Mouse (Mus musculus) spleen, adult 2 months (tissue): ENCODE results near the gene Mrpl45. TPM values are rescaled to one million over a fixed set of nuclear protein-coding genes. Genes with fewer than 3 reads are reported as not detected.

Experiments used
- DNase-seq, 2 experiments: peaks; one replicate each; pipeline versions ENCODE4 v3.0.0 to v3.0.0-alpha.2; 2012 to 2021; ENCODE audit warnings: low spot score in 2 of 2, low read depth in 1 of 2
- H3K27ac ChIP-seq: fragments of 200-500 bp; 2 replicates; pipeline ENCODE4 v1.5.1; 2012; ENCODE audit warnings: low read length, inconsistent platforms; ENCODE audit not compliant: insufficient read depth
- H3K27me3 ChIP-seq: fragments of 200-500 bp; 2 replicates; pipeline ENCODE4 v1.6.1; 2012; ENCODE audit warnings: mild to moderate bottlenecking, moderate library complexity, low read length, inconsistent platforms; ENCODE audit not compliant: control insufficient read depth, insufficient read depth
- H3K36me3 ChIP-seq: fragments of 200-500 bp; 2 replicates; pipeline ENCODE4 v1.6.1; 2012; ENCODE audit warnings: mild to moderate bottlenecking, low read length, inconsistent platforms; ENCODE audit not compliant: control insufficient read depth, insufficient read depth
- H3K4me1 ChIP-seq: fragments of 200-500 bp; 2 replicates; pipeline ENCODE4 v1.6.1; 2011; ENCODE audit warnings: inconsistent platforms; ENCODE audit not compliant: control insufficient read depth, insufficient read depth, insufficient read length
- H3K4me3 ChIP-seq: fragments of 200-500 bp; 2 replicates; pipeline ENCODE4 v1.5.1; 2011; ENCODE audit warnings: mild to moderate bottlenecking, inconsistent platforms; ENCODE audit not compliant: insufficient read depth, insufficient read length; ENCODE audit errors: extremely low read depth
- CTCF ChIP-seq: fragments of 200-500 bp; IDR thresholded peaks from 2 replicates; pipeline ENCODE4 v1.5.1; 2011; ENCODE audit warnings: mild to moderate bottlenecking, inconsistent platforms; ENCODE audit not compliant: insufficient read depth, insufficient read length, insufficient replicate concordance; ENCODE audit errors: extremely low read depth
- POLR2A ChIP-seq: fragments of 200-500 bp; IDR thresholded peaks from 2 replicates; pipeline ENCODE4 v1.6.1; 2011; ENCODE audit warnings: low read depth, low read length, inconsistent platforms
- WGBS: fragments of 180-500 bp; shearing (Covaris S2); methylation state at CpG from one replicate; pipeline ENCODE4 v1.1.7; 2018; 5-methylcytosine and 5-hydroxymethylcytosine counted together
- polyA plus RNA-seq: library from polyadenylated mRNA; depleted of rRNA; stranded (reverse); fragments of >200 nt; gene quantifications from 2 replicates; pipeline ENCODE4 v1.2.3, GENCODE M21; 2012

Mrpl45 gene
- polyA plus RNA-seq, 1 experiment, result 5.6 TPM

DNA sequence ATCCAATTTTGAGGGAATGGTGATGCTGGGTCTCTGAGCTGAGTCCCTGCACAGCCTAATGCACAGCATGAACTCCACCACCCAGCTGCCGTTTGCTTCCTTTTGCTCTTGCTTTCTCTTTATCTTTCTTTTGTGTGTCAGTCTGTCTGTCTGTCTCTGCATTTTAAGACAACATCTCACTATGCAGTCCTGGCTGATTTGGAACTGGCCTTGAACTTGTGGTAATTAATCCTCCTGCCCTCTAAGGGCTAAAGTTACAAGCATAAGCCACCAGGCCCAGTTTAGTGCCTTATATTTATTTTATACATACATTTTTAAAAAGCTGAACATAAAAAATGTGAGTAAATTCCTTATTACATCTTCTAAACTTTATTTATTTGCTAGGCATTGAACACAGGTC, 39.5 kb upstream of the Mrpl45 start:
- Histone ChIP-seq H3K27me3 (no peaks in the 10 kb centered on the region), H3K4me3 (no peak overlapping the region), H3K27ac (no peak overlapping the region), H3K36me3 (no peaks in the 10 kb centered on the region), H3K4me1 (peaks cover 2% of the 10 kb centered on the region; the same call in 1 of the 2 replicates)
- no peak for DNase-seq
- TF ChIP-seq POLR2A, result no peak
- no peak for TF ChIP-seq CTCF
- 68% methylated on average over 1 of the region's 1 CpGs for WGBS

DNA sequence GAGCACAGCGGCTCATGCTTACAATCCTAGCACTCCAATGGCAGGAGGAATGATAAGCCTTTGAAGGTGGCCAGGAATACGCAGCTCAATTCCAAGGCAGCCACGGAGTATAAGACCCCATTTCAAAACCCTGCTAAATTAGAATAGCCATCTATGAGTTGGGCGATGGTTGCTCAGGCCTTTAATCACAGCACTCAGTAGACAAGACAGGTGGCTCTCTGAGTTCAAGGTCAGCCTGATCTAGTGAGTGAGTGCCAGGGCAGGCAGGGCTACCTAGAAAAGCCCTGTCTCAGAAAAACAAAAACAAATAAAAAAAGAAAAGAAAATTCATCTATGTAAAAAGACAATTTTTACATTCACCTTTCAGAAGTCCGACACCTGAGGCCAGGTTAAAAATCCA, 38.4 kb upstream of the Mrpl45 start:
- WGBS, result 94% methylated on average over 5 of the region's 5 CpGs
- no peak for TF ChIP-seq CTCF
- H3K27ac ChIP-seq, result no peak overlapping the region
- H3K36me3 ChIP-seq, result no peaks in the 10 kb centered on the region
- DNase-seq, result no peak
- H3K27me3 ChIP-seq, result no peaks in the 10 kb centered on the region
- H3K4me1 ChIP-seq, result peaks cover 2% of the 10 kb centered on the region; the same call in 1 of the 2 replicates
- H3K4me3 ChIP-seq, result no peak overlapping the region

DNA sequence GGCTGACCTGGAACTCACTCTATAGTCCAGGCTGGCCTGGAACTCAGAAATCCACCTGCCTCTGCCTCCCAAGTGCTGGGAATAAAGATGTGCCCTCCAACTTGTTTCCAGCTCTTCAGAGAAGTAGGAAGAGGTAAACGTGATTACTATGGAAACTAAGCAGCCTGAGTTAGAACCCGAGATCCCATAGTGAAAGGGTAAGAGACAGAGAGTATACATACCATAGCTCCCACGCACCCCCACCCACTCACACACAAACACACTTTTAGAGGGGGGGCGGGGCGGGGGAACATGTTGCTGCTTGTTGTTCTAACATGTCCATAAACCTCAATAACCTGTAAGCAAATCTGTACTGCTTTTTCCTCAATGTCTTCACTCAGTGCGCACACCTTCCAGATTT, 37.1 kb upstream of the Mrpl45 start:
- H3K27me3 ChIP-seq, result no peaks in the 10 kb centered on the region
- H3K27ac ChIP-seq, result no peak overlapping the region
- TF ChIP-seq CTCF (no peak), POLR2A (no peak)
- no peaks in the 10 kb centered on the region for H3K36me3 ChIP-seq
- peaks cover 2% of the 10 kb centered on the region; the same call in 1 of the 2 replicates for H3K4me1 ChIP-seq
- no peak overlapping the region for H3K4me3 ChIP-seq
- WGBS, result 89% methylated on average over 6 of the region's 6 CpGs
- no peak for DNase-seq

DNA sequence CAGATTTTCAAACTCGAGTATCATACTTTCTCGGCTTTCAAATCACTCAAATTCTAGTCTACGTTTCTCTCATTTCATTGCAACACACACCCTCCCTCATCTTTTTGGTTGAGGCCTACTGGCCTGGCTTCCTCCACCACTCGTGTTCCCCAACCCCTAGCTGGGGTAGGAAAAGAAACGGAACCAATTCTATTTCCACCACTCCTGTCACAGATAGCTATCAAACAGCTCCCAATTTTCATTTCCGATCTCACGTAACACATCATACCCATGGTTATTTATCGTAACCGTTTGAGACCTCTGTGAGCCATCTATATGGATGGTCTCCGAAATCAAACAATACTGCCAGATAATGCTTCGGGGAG, 36.5 kb upstream of the Mrpl45 start:
- WGBS, result 16% methylated on average over 11 of the region's 11 CpGs
- TF ChIP-seq CTCF (no peak), POLR2A (no peak)
- Histone ChIP-seq H3K4me1 (peaks cover 2% of the 10 kb centered on the region; the same call in 1 of the 2 replicates), H3K36me3 (no peaks in the 10 kb centered on the region), H3K27ac (no peak overlapping the region), H3K27me3 (no peaks in the 10 kb centered on the region), H3K4me3 (peak overlapping the region; percentile 88; the same call in 1 of the 2 replicates)
- DNase-seq, result no peak

DNA sequence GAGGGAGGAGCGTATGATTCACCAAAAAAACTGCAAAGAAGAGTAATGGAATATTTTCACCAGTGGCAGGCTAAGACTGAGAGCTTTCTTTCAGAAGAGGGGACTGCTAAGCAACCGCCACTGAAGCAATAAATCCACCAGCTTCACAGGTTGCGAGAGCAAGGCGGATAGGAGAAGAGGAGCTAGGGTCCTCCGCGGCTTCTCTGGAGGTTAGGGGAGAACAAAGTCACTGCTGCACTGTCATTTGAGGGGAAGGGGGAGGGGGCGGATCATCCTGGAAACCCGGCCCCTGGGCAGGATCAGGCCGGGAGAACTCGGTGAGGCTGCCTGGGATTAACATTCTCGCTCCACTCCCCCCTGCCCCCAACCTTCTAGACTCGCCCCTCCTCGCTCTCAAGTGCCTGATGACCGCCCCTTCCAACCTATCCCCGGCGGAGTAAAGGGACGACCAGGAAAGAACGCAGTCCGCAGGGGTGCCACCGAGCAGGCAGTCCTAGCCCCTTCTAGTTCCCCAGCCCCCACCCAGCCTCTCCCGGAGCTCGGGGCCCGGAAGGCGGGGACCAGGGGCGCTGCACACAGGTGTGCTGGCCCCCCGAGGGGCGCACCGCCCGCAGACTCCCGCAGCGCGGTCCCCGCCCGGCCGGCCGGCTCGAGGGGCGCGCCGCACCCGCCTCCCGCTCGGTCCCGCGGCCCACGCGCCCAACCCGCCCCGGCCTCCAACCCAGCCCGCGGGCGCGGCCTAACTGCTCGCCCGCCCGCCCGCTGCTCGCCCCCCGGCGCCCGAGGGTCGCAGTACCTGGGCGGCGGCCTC, 35.9 kb upstream of the Mrpl45 start:
- no peaks in the 10 kb centered on the region for H3K36me3 ChIP-seq
- H3K4me1 ChIP-seq, result peaks cover 2% of the 10 kb centered on the region; the same call in 1 of the 2 replicates
- DNase-seq, result peak in 1 of 2 experiments; percentile 18
- TF ChIP-seq CTCF (no peak), POLR2A (no peak)
- peak overlapping the region; percentile 88 for H3K4me3 ChIP-seq
- WGBS, result under 1% methylated on average over 38 of the region's 64 CpGs
- no peaks in the 10 kb centered on the region for H3K27me3 ChIP-seq
- H3K27ac ChIP-seq, result peak overlapping the region; percentile 56

DNA sequence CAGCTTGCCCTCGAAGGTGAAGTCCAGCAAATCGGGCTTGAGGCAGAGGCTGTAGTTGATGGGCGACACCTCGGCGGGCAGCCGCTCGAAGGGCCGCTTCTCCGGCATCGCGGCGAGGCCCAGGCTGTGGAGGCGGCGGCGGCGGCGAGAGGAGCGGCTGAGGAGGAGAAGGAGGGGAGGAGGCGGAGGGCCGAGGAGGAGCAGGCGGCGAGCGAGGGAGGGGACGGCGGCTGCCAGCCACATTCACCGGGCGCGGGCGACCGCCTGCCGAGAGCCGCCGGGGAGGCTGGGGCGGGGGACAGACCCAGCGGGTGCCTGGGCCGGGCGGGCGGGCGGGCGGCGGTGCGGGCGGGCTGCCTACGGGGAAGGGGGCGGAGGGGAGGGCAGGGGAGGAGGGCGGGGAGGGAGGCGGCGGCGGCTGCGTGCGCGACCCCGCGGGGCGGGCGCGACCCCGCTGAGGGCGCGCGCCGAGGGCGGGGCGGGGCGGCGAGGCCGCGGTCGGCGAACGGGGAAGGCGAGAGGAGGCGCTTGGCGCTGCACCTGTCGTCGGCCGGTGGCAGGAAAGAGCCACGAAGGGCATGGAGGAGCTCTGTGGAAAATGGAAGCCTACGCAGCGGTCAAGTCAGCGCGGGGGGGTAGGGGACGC, 35.2 kb upstream of the Mrpl45 start, which contains the start of gene Npepps:
Gene Npepps (minus strand): TSS at position 423 of the 646 bp plus-strand sequence.
- peak within 1 kb of the TSS; percentile 56 for H3K27ac ChIP-seq
- peaks cover 2% of the 10 kb centered on the region; the same call in 1 of the 2 replicates for H3K4me1 ChIP-seq
- no peak for TF ChIP-seq CTCF
- peak; percentile 47; the same call in 1 of the 2 replicates for TF ChIP-seq POLR2A
- peak within 1 kb of the TSS; percentile 88 for H3K4me3 ChIP-seq
- no peaks in the 10 kb centered on the region for H3K27me3 ChIP-seq
- WGBS, result under 1% methylated on average over 49 of the region's 83 CpGs
- DNase-seq, result peak; percentile 47 to 68
- no peaks in the 10 kb centered on the region for H3K36me3 ChIP-seq
